Mouse (Mus musculus) CH12.LX (cell line): Measurements from ENCODE around the gene Gm49450. TPM values are rescaled to one million over a fixed set of nuclear protein-coding genes. Genes with fewer than 3 reads are reported as not detected.
A peak's percentile ranks its signal among the peaks of the same experiment; 100 is the strongest.
"Not testable (repeated sequence)": the region's sequence is repeated elsewhere in the genome, so short reads cannot be mapped to it uniquely, and the experiment has no call there.

Source experiments
- DNase-seq: peaks from one replicate; pipeline ENCODE4 v3.0.0-alpha.2; 2013; ENCODE audit errors: extremely low read depth
- H3K27ac ChIP-seq: 2 replicates; pipeline ENCODE4 v1.5.1; 2012; ENCODE audit warnings: low read depth, mild to moderate bottlenecking, control low read depth, moderate library complexity; ENCODE audit not compliant: insufficient read depth
- H3K27me3 ChIP-seq: replicated peaks from 2 replicates; pipeline ENCODE3; 2012; ENCODE audit warnings: inconsistent platforms
- H3K36me3 ChIP-seq, 2 experiments: replicated peaks in 1 of 2; 2 replicates each; pipeline versions ENCODE3 to v1.6.1; 2012; ENCODE audit warnings: inconsistent platforms in 1 of 2, low read length in 1 of 2, mild to moderate bottlenecking in 1 of 2, mixed read lengths in 1 of 2, moderate library complexity in 1 of 2; ENCODE audit not compliant: control insufficient read depth in 1 of 2, insufficient read depth in 1 of 2
- H3K4me1 ChIP-seq, 2 experiments: 2 replicates each; pipeline ENCODE4 v1.6.1; 2012; ENCODE audit warnings: inconsistent platforms in 1 of 2, moderate library complexity in 1 of 2; ENCODE audit not compliant: insufficient read depth in 2 of 2, control insufficient read depth in 1 of 2
- H3K4me2 ChIP-seq: 2 replicates; pipeline ENCODE4 v1.6.1; 2012; ENCODE audit warnings: low read depth, mild to moderate bottlenecking, control low read depth; ENCODE audit not compliant: poor library complexity, insufficient read depth, severe bottlenecking
- H3K4me3 ChIP-seq, 3 experiments: fragments of 150-350 bp in 1 of 3; sonication (generic) in 1 of 3; replicated peaks in 1 of 3; 2 replicates each; pipeline versions ENCODE3 to v1.5.1; 2011 to 2012; ENCODE audit warnings: low read depth in 2 of 3, low read length in 2 of 3, mild to moderate bottlenecking in 2 of 3, moderate library complexity in 2 of 3, control low read depth in 1 of 3, improper control_type of control experiment in 1 of 3, inconsistent platforms in 1 of 3, mixed read lengths in 1 of 3; ENCODE audit not compliant: poor library complexity in 1 of 3
- H3K79me2 ChIP-seq: replicated peaks from 2 replicates; pipeline ENCODE4 v1.6.1; 2012; ENCODE audit warnings: mild to moderate bottlenecking, moderate library complexity; ENCODE audit not compliant: control insufficient read depth, poor library complexity, insufficient read depth, severe bottlenecking; ENCODE audit errors: extremely low read depth
- H3K9ac ChIP-seq: 2 replicates; pipeline ENCODE4 v1.6.1; 2012; ENCODE audit warnings: low read depth, mild to moderate bottlenecking, control low read depth, moderate library complexity; ENCODE audit not compliant: insufficient read depth
- H3K9me3 ChIP-seq: replicated peaks from 2 replicates; pipeline ENCODE3; 2012; ENCODE audit warnings: low read length, inconsistent platforms, mixed read lengths
- BHLHE40 ChIP-seq: IDR thresholded peaks from 2 replicates; pipeline ENCODE4 v1.6.1; 2011; ENCODE audit warnings: mild to moderate bottlenecking, low read depth, low read length, improper control_type of control experiment
- CHD2 ChIP-seq: IDR thresholded peaks from 2 replicates; pipeline ENCODE4 v1.6.1; 2011; ENCODE audit warnings: low read length, improper control_type of control experiment
- CTCF ChIP-seq, 2 experiments: IDR thresholded peaks in 1 of 2; conservative IDR thresholded peaks in 1 of 2; 2 replicates each; pipeline ENCODE4 v1.5.1; 2011 to 2012; ENCODE audit warnings: low read depth in 2 of 2, low read length in 2 of 2, improper control_type of control experiment in 1 of 2, inconsistent platforms in 1 of 2, mild to moderate bottlenecking in 1 of 2, moderate library complexity in 1 of 2
- E2F4 ChIP-seq: IDR thresholded peaks from 2 replicates; pipeline ENCODE4 v1.6.1; 2011; ENCODE audit warnings: low read depth, low read length, improper control_type of control experiment; ENCODE audit not compliant: insufficient replicate concordance
- EP300 ChIP-seq: IDR thresholded peaks from 2 replicates; pipeline ENCODE4 v1.6.1; 2011; ENCODE audit warnings: low read length, improper control_type of control experiment
- IRF4 ChIP-seq: IDR thresholded peaks from 2 replicates; pipeline ENCODE4 v1.6.1; 2014; ENCODE audit warnings: low read depth, mild to moderate bottlenecking, inconsistent platforms, low read length, improper control_type of control experiment
- KAT2A ChIP-seq: IDR thresholded peaks from 2 replicates; pipeline ENCODE4 v1.6.1; 2012; ENCODE audit warnings: low read length, improper control_type of control experiment, inconsistent platforms; ENCODE audit not compliant: insufficient replicate concordance
- MAFK ChIP-seq: IDR thresholded peaks from 2 replicates; pipeline ENCODE4 v1.6.1; 2011; ENCODE audit warnings: low read length, improper control_type of control experiment; ENCODE audit not compliant: insufficient replicate concordance
- MAX ChIP-seq: IDR thresholded peaks from 2 replicates; pipeline ENCODE4 v1.6.1; 2011; ENCODE audit warnings: low read length, improper control_type of control experiment
- MAZ ChIP-seq: IDR thresholded peaks from 2 replicates; pipeline ENCODE4 v1.6.1; 2012; ENCODE audit warnings: low read depth, mild to moderate bottlenecking, inconsistent platforms, low read length, improper control_type of control experiment, moderate library complexity
- MXI1 ChIP-seq: IDR thresholded peaks from 2 replicates; pipeline ENCODE4 v1.6.1; 2011; ENCODE audit warnings: mild to moderate bottlenecking, low read depth, low read length, improper control_type of control experiment
- MYC ChIP-seq: IDR thresholded peaks from 2 replicates; pipeline ENCODE4 v1.6.1; 2011; ENCODE audit warnings: low read depth, mild to moderate bottlenecking, improper control_type of control experiment, low read length
- NRF1 ChIP-seq: IDR thresholded peaks from 2 replicates; pipeline ENCODE4 v1.6.1; 2014; ENCODE audit warnings: low read depth, mild to moderate bottlenecking, inconsistent platforms, low read length, improper control_type of control experiment, moderate library complexity
- PAX5 ChIP-seq: IDR thresholded peaks from 2 replicates; pipeline ENCODE4 v1.6.1; 2012; ENCODE audit warnings: low read length, inconsistent platforms, mixed read lengths
- POLR2AphosphoS2 ChIP-seq: IDR thresholded peaks from 2 replicates; pipeline ENCODE4 v1.6.1; 2011; ENCODE audit warnings: low read depth, low read length, improper control_type of control experiment
- RAD21 ChIP-seq: IDR thresholded peaks from 2 replicates; pipeline ENCODE4 v1.6.1; 2011; ENCODE audit warnings: low read depth, mild to moderate bottlenecking, low read length, improper control_type of control experiment, moderate library complexity
- SIN3A ChIP-seq: IDR thresholded peaks from 2 replicates; pipeline ENCODE4 v1.6.1; 2012; ENCODE audit warnings: low read length, improper control_type of control experiment, inconsistent platforms
- SMC3 ChIP-seq: IDR thresholded peaks from 2 replicates; pipeline ENCODE4 v1.6.1; 2011; ENCODE audit warnings: low read depth, low read length, improper control_type of control experiment
- UBTF ChIP-seq: IDR thresholded peaks from 2 replicates; pipeline ENCODE4 v1.6.1; 2012; ENCODE audit warnings: low read depth, mild to moderate bottlenecking, inconsistent platforms, low read length, improper control_type of control experiment, moderate library complexity
- USF1 ChIP-seq: IDR thresholded peaks from 2 replicates; pipeline ENCODE4 v1.6.1; 2014; ENCODE audit warnings: low read depth, mild to moderate bottlenecking, inconsistent platforms, low read length, improper control_type of control experiment
- ZKSCAN1 ChIP-seq: IDR thresholded peaks from 2 replicates; pipeline ENCODE4 v1.6.1; 2012; ENCODE audit warnings: low read depth, inconsistent platforms, low read length, improper control_type of control experiment, borderline replicate concordance
- ZMIZ1 ChIP-seq: IDR thresholded peaks from 2 replicates; pipeline ENCODE4 v1.6.1; 2012; ENCODE audit warnings: low read depth, mild to moderate bottlenecking, inconsistent platforms, low read length, improper control_type of control experiment
- ZNF384 ChIP-seq: IDR thresholded peaks from 2 replicates; pipeline ENCODE4 v1.6.1; 2012; ENCODE audit warnings: low read depth, low read length, improper control_type of control experiment, inconsistent platforms
- dilution Hi-C: fragments of 300-500 bp; cut with MboI; formaldehyde crosslinking; loops from 2 replicates; pipeline ENCODE4 v1.14.3; 2020; ENCODE audit warnings: low sequenced_read_pairs; ENCODE audit not compliant: extremely low pct_unique_long_range_greater_than_20kb, extremely low pct_ligation_motif_present
- in situ Hi-C: fragments of 300-500 bp; cut with MboI; formaldehyde crosslinking; loops from 3 replicates; pipeline ENCODE4 v1.14.3; 2019; ENCODE audit warnings: low sequenced_read_pairs, low pct_ligation_motif_present, low pct_unique_long_range_greater_than_20kb, mixed read lengths
- polyA plus RNA-seq: library from polyadenylated mRNA; unstranded; fragments of >175 nt; gene quantifications from 2 replicates; pipeline ENCODE4 v1.2.1, GENCODE M21; 2012; ENCODE audit warnings: low read depth; ENCODE audit not compliant: insufficient read length
- total RNA-seq, 2 experiments: library from RNA; depleted of rRNA; stranded (reverse); fragments of 300-350 nt in 1 of 2; fragments of >200 nt in 1 of 2; gene quantifications; 2 replicates each; pipeline ENCODE4 v1.2.3; 2012 to 2014

Gm49450 gene
- total and polyA plus RNA-seq, 3 experiments = 0.38 to 125 (median 4.7) TPM

- peak overlapping the region; percentile 63 to 84 (median 70) for H3K4me3 ChIP-seq
- not testable (repeated sequence) for H3K27ac ChIP-seq
- TF ChIP-seq MAX = peak; percentile 84
- TF ChIP-seq MXI1 = peak; percentile 95
- TF ChIP-seq SIN3A = 0 out of 2 replicates have a peak, but pooled peaks have one; percentile 8
- peak; percentile 81; the same call in 1 of the 2 replicates for TF ChIP-seq MYC
- TF ChIP-seq USF1 = peak; percentile 11; the same call in 1 of the 2 replicates
- 0 out of 2 replicates have a peak, but pooled peaks have one; percentile 15 for TF ChIP-seq KAT2A
- TF ChIP-seq, all 38 proteins: peak for 6; not testable (repeated sequence) for 32
- Histone ChIP-seq H3K4me2 (peak overlapping the region; percentile 69), H3K36me3 (peaks cover 15 to 31% of the 10 kb centered on the region in 2 experiments), H3K4me1 (peaks cover 4 to 38% of the 10 kb centered on the region in 2 experiments; a peak in 3 of 4 replicates), H3K9ac (peak overlapping the region; percentile 81)
- H3K27me3 ChIP-seq, dilution Hi-C loops, H3K79me2 ChIP-seq, H3K9me3 ChIP-seq: not testable (repeated sequence)
- peak; percentile 54 for DNase-seq
- in situ Hi-C loops = loop anchor here (10.0 to 25.0 kb wide), 3 partner anchors 62 to 1346 kb away; no protein-coding TSS in a partner anchor
Observed at GRCm38 (mm10) chr15:98933004-98933671, 20.2 kb downstream of the Gm49450 start.

GRCm38 (mm10) chr15:98930998-98931397 lies 22.4 kb downstream of the Gm49450 start:
- no peak for TF ChIP-seq IRF4
- no peak for TF ChIP-seq ZMIZ1
- TF ChIP-seq, all 38 proteins: peak for 0
- H3K27ac ChIP-seq = no peak overlapping the region
- dilution Hi-C loops (no loop called here), in situ Hi-C loops (loop anchor here (10.0 to 25.0 kb wide), 3 partner anchors 64 to 1344 kb away; no protein-coding TSS in a partner anchor)
- H3K4me3 ChIP-seq = no peak overlapping the region
- H3K36me3 ChIP-seq = peaks cover 15 to 26% of the 10 kb centered on the region in 2 experiments
- H3K4me1 ChIP-seq = peaks cover 2 to 33% of the 10 kb centered on the region in 2 experiments
- peaks cover 10% of the 10 kb centered on the region for H3K79me2 ChIP-seq
- no peaks in the 10 kb centered on the region for H3K27me3 ChIP-seq
- no peak overlapping the region for H3K9ac ChIP-seq
- peaks cover 3% of the 10 kb centered on the region for H3K9me3 ChIP-seq
- DNase-seq = no peak
- no peak overlapping the region for H3K4me2 ChIP-seq

- H3K4me2 ChIP-seq = no peak overlapping the region
- H3K9ac ChIP-seq = no peak overlapping the region
- H3K27me3 ChIP-seq = no peaks in the 10 kb centered on the region
- peak; percentile 58 for DNase-seq
- H3K36me3 ChIP-seq = peaks cover 15 to 26% of the 10 kb centered on the region in 2 experiments
- peaks cover 3% of the 10 kb centered on the region for H3K9me3 ChIP-seq
- no peak overlapping the region for H3K4me3 ChIP-seq
- 0 out of 2 replicates have a peak overlapping the region, but pooled peaks have one; percentile 10 for H3K27ac ChIP-seq
- in situ Hi-C loops = loop anchor here (10.0 to 25.0 kb wide), 3 partner anchors 65 to 1343 kb away; no protein-coding TSS in a partner anchor
- peaks cover 2 to 28% of the 10 kb centered on the region in 2 experiments for H3K4me1 ChIP-seq
- dilution Hi-C loops = no loop called here
- H3K79me2 ChIP-seq = peaks cover 10% of the 10 kb centered on the region
- TF ChIP-seq SIN3A (no peak; the same call in 1 of the 2 replicates), CHD2 (peak; percentile 76), BHLHE40 (peak; percentile 30; the same call in 1 of the 2 replicates), UBTF (no peak), ZNF384 (no peak), RAD21 (no peak), ZKSCAN1 (no peak), SMC3 (no peak; the same call in 1 of the 2 replicates), CTCF (conservative IDR thresholded peaks at IDR 0.05 in 1 of 2, IDR thresholded peaks at IDR 0.05 in 1 of 2; ENCODE audit: low read depth in 2 of 2, low read length in 2 of 2) (no peak), MAFK (no peak), PAX5 (no peak), MAZ (no peak), EP300 (no peak), NRF1 (no peak), E2F4 (no peak), POLR2AphosphoS2 (peak; percentile 99)
Observed at GRCm38 (mm10) chr15:98930017-98930734, 23.2 kb downstream of the Gm49450 start.
